In genomic region chrX:52745462-52745861, GRCm38 (mm10) we compare ENCODE assay signal across 8 mouse cellular contexts. TPM values are rescaled to one million over a fixed set of nuclear protein-coding genes. Genes with fewer than 3 reads are reported as not detected.
DNase-seq lines count a peak whose midpoint lies in the region; ATAC-seq lines count a peak whose summit lies in the region.

No protein-coding gene starts in this region.

- no peak for DNase-seq in kidney, postnatal 14 days
- peak; percentile 87 for DNase-seq in R1 (ENCODE audit: low read depth, low spot score)
- DNase-seq in embryo, embryonic 9.5 days (ENCODE audit: extremely low spot score), result peak; percentile 30
- peak; percentile 1 for DNase-seq in midbrain, embryonic 14.5 days
- DNase-seq in adrenal gland, adult 18-20 months (ENCODE audit: low spot score in 2 of 2), result no peak
- no peak for DNase-seq in adrenal gland, adult (ENCODE audit: inconsistent age in 2 of 2, low spot score in 1 of 2)
- no peak for DNase-seq in kidney, adult 11 months

- H3K27ac ChIP-seq in kidney, embryonic 15.5 days, result no peak overlapping the region
- no peak overlapping the region for H3K27ac ChIP-seq in midbrain, embryonic 14.5 days (replicated peaks; ENCODE audit: low read depth, low read length)

- WGBS in kidney, embryonic 15.5 days, result 15% methylated on average over 8 of the region's 8 CpGs
- WGBS in midbrain, embryonic 14.5 days, result 12% methylated on average over 8 of the region's 8 CpGs

- H3K4me1 ChIP-seq in kidney, embryonic 15.5 days, result no peaks in the 10 kb centered on the region
- H3K4me1 ChIP-seq in midbrain, embryonic 14.5 days (ENCODE audit: control insufficient read depth, insufficient read depth, low read length), result no peaks in the 10 kb centered on the region

- no peak overlapping the region for H3K9ac ChIP-seq in kidney, embryonic 15.5 days
- H3K9ac ChIP-seq in midbrain, embryonic 14.5 days (replicated peaks; ENCODE audit: low read length), result no peak overlapping the region

- H3K36me3 ChIP-seq in kidney, embryonic 15.5 days, result no peaks in the 10 kb centered on the region
- no peaks in the 10 kb centered on the region for H3K36me3 ChIP-seq in midbrain, embryonic 14.5 days (ENCODE audit: control insufficient read depth, insufficient read depth, low read length)

- H3K27me3 ChIP-seq in kidney, embryonic 15.5 days, result peaks cover 47% of the 10 kb centered on the region
- no peaks in the 10 kb centered on the region for H3K27me3 ChIP-seq in midbrain, embryonic 14.5 days (ENCODE audit: control insufficient read depth, insufficient read depth, low read length)

- no peaks in the 10 kb centered on the region for H3K9me3 ChIP-seq in kidney, embryonic 15.5 days (replicated peaks)
- no peaks in the 10 kb centered on the region for H3K9me3 ChIP-seq in midbrain, embryonic 14.5 days (ENCODE audit: control insufficient read depth, low read length)

- H3K4me2 ChIP-seq in kidney, embryonic 15.5 days, result peak overlapping the region; percentile 89
- H3K4me2 ChIP-seq in midbrain, embryonic 14.5 days (ENCODE audit: low read length), result no peak overlapping the region

- no peak overlapping the region; the same call in 1 of the 2 replicates for H3K4me3 ChIP-seq in kidney, embryonic 15.5 days (replicated peaks)
- H3K4me3 ChIP-seq in midbrain, embryonic 14.5 days (replicated peaks; ENCODE audit: low read depth, low read length), result no peak overlapping the region

- ATAC-seq in kidney, embryonic 15.5 days (replicated peaks; ENCODE audit: low FRiP score), result no peak
- ATAC-seq in midbrain, embryonic 14.5 days (ENCODE audit: low FRiP score, low TSS enrichment), result no peak

RNA-seq across cellular contexts. Expression of gene Ccdc160, which starts 45.5 kb away (rescaled TPM):
- 5.7 and 6.3 TPM in 2 replicates for polyA plus RNA-seq in kidney, embryonic 15.5 days (2015; fragmentation: Nextera tagmentation; extraction: Ambion mirVana)
- polyA plus RNA-seq in midbrain, embryonic 14.5 days (2014; fragmentation: Nextera tagmentation; extraction: Ambion mirVana), result 6.7 and 8.0 TPM in 2 replicates
- 10 to 100 TPM; 21.2 to 28.9 TPM for total RNA-seq in adrenal gland, adult 18-20 months (2021)

Comparison
In these comparisons a context has a peak if more than half of its experiments do, and no peak if none do; other contexts are left out.
1. DNase-seq: peak in R1 (single experiment), embryo, embryonic 9.5 days (single experiment) and midbrain, embryonic 14.5 days (single experiment); none in kidney, postnatal 14 days (single experiment), adrenal gland, adult 18-20 months (0 of 2), adrenal gland, adult (0 of 2) and kidney, adult 11 months (single experiment).